Mouse (Mus musculus) neutrophil, adult 83 days (primary cell): ENCODE measurements around the gene Twf1. TPM values are rescaled to one million over a fixed set of nuclear protein-coding genes. Genes with fewer than 3 reads are reported as not detected.

Experiments used
- total RNA-seq, 2 experiments: library from RNA; stranded (reverse); gene quantifications; one replicate each; pipeline ENCODE4 v1.2.4; 2023

Twf1 gene
- total RNA-seq, result 10 to 100 TPM; 25.0 to 35.8 TPM

GRCm38 (mm10) chr15:94589219-94590075, at the start of gene Twf1:
Twf1 (minus strand) TSS chr15:94589889.

GRCm38 (mm10) chr15:94628830-94629601, 39.3 kb upstream of the Twf1 start, which contains the start of gene Tmem117:
Tmem117 (plus strand) TSS chr15:94629232.

GRCm38 (mm10) chr15:94543409-94544051, 46.2 kb downstream of the Twf1 start, which contains the start of the genes Pus7l and Irak4:
Pus7l (minus strand) TSS chr15:94543547.
Irak4 (plus strand) TSS chr15:94543643.

Other genes starting within 250 kb of the Twf1 start
- gene Adamts20, start 124.5 kb downstream of the Twf1 start, total RNA-seq, result not detected
- gene Pus7l, start 46.3 kb downstream of the Twf1 start, total RNA-seq, result 1 to 10 TPM; 2.1 to 3.2 TPM
- gene Irak4, start 46.2 kb downstream of the Twf1 start, total RNA-seq, result 10 to 100 TPM; 47.4 to 52.3 TPM
- 1 to 10 TPM; 2.0 to 2.2 TPM for gene Tmem117, start 39.3 kb upstream of the Twf1 start, total RNA-seq